Mouse (Mus musculus): ENCODE results near the gene Ccdc32. TPM values are rescaled to one million over a fixed set of nuclear protein-coding genes. Genes with fewer than 3 reads are reported as not detected.

Ccdc32 gene
- polyA plus RNA-seq, 1 experiment from 2014 or later, result 19.9 TPM

- H3K9ac ChIP-seq, result no peak overlapping the region
- DNase-seq, result no peak
- peaks cover 5% of the 10 kb centered on the region; the same call in 1 of the 2 replicates for H3K4me1 ChIP-seq (ENCODE audit: insufficient read depth)
- no peaks in the 10 kb centered on the region for H3K9me3 ChIP-seq (ENCODE audit: low read depth, low read length)
- no peak for ATAC-seq (ENCODE audit: insufficient read depth)
- no peak for TF ChIP-seq CTCF (IDR thresholded peaks at IDR 0.05; ENCODE audit: low read depth)
- H3K4me2 ChIP-seq, result no peak overlapping the region
- WGBS, result 74% methylated on average over 12 of the region's 12 CpGs
- H3K36me3 ChIP-seq (ENCODE audit: insufficient read depth), result peaks cover 16% of the 10 kb centered on the region; the same call in 1 of the 2 replicates
- H3K27me3 ChIP-seq (ENCODE audit: insufficient read depth, low read length), result no peaks in the 10 kb centered on the region
- no peak overlapping the region for H3K4me3 ChIP-seq (ENCODE audit: low read depth, low read length)
- H3K27ac ChIP-seq (ENCODE audit: low read depth), result no peak overlapping the region
These were observed 13.5 kb downstream of the Ccdc32 start for GRCm38 (mm10) chr2:119015604-119016180.

GRCm38 (mm10) chr2:119014989-119015388 lies 14.2 kb downstream of the Ccdc32 start:
- Histone ChIP-seq H3K4me2 (no peak overlapping the region), H3K4me1 (ENCODE audit: insufficient read depth) (peaks cover 5% of the 10 kb centered on the region; the same call in 1 of the 2 replicates), H3K27me3 (ENCODE audit: insufficient read depth, low read length) (no peaks in the 10 kb centered on the region), H3K27ac (ENCODE audit: low read depth) (no peak overlapping the region), H3K4me3 (ENCODE audit: low read depth, low read length) (no peak overlapping the region), H3K9ac (no peak overlapping the region), H3K9me3 (ENCODE audit: low read depth, low read length) (no peaks in the 10 kb centered on the region), H3K36me3 (ENCODE audit: insufficient read depth) (peaks cover 10% of the 10 kb centered on the region; the same call in 1 of the 2 replicates)
- TF ChIP-seq CTCF (IDR thresholded peaks at IDR 0.05; ENCODE audit: low read depth), result no peak
- no peak for DNase-seq
- 60% methylated on average over 7 of the region's 7 CpGs for WGBS
- ATAC-seq (ENCODE audit: insufficient read depth), result no peak

- H3K36me3 ChIP-seq (ENCODE audit: insufficient read depth), result no peaks in the 10 kb centered on the region
- ATAC-seq (ENCODE audit: insufficient read depth) (no peak), DNase-seq (no peak)
- no peak overlapping the region for H3K27ac ChIP-seq (ENCODE audit: low read depth)
- no peaks in the 10 kb centered on the region for H3K9me3 ChIP-seq (ENCODE audit: low read depth, low read length)
- no peak overlapping the region for H3K4me2 ChIP-seq
- no peaks in the 10 kb centered on the region for H3K27me3 ChIP-seq (ENCODE audit: insufficient read depth, low read length)
- no peaks in the 10 kb centered on the region for H3K4me1 ChIP-seq (ENCODE audit: insufficient read depth)
- no peak overlapping the region for H3K9ac ChIP-seq
- no peak for TF ChIP-seq CTCF (IDR thresholded peaks at IDR 0.05; ENCODE audit: low read depth)
- H3K4me3 ChIP-seq (ENCODE audit: low read depth, low read length), result no peak overlapping the region
- 93% methylated on average over 2 of the region's 2 CpGs for WGBS
These were observed 19.8 kb downstream of the Ccdc32 start for GRCm38 (mm10) chr2:119009376-119009775.

GRCm38 (mm10) chr2:119006886-119007285 lies 22.3 kb downstream of the Ccdc32 start:
- no peaks in the 10 kb centered on the region for H3K4me1 ChIP-seq (ENCODE audit: insufficient read depth)
- H3K4me2 ChIP-seq, result no peak overlapping the region
- H3K36me3 ChIP-seq (ENCODE audit: insufficient read depth), result no peaks in the 10 kb centered on the region
- H3K27me3 ChIP-seq (ENCODE audit: insufficient read depth, low read length), result no peaks in the 10 kb centered on the region
- H3K9me3 ChIP-seq (ENCODE audit: low read depth, low read length), result no peaks in the 10 kb centered on the region
- no peak overlapping the region for H3K9ac ChIP-seq
- ATAC-seq (ENCODE audit: insufficient read depth), result no peak
- H3K27ac ChIP-seq (ENCODE audit: low read depth), result no peak overlapping the region
- no peak for DNase-seq
- no peak overlapping the region for H3K4me3 ChIP-seq (ENCODE audit: low read depth, low read length)
- WGBS, result 79% methylated on average over 7 of the region's 7 CpGs
- TF ChIP-seq CTCF (IDR thresholded peaks at IDR 0.05; ENCODE audit: low read depth), result no peak

- TF ChIP-seq CTCF (IDR thresholded peaks at IDR 0.05; ENCODE audit: low read depth), result no peak
These were observed 30.1 kb downstream of the Ccdc32 start for GRCm38 (mm10) chr2:118999025-118999639.

GRCm38 (mm10) chr2:118998115-118998866 lies 30.9 kb downstream of the Ccdc32 start:
- Histone ChIP-seq H3K27ac (ENCODE audit: low read depth) (no peak overlapping the region), H3K9me3 (ENCODE audit: low read depth, low read length) (no peaks in the 10 kb centered on the region), H3K4me2 (no peak overlapping the region), H3K4me1 (ENCODE audit: insufficient read depth) (no peaks in the 10 kb centered on the region), H3K9ac (no peak overlapping the region), H3K4me3 (ENCODE audit: low read depth, low read length) (no peak overlapping the region), H3K27me3 (ENCODE audit: insufficient read depth, low read length) (0 out of 2 replicates have a peak, but pooled peaks cover 5% of the 10 kb centered on the region), H3K36me3 (ENCODE audit: insufficient read depth) (no peaks in the 10 kb centered on the region)
- DNase-seq (no peak), ATAC-seq (ENCODE audit: insufficient read depth) (no peak)
- TF ChIP-seq CTCF (IDR thresholded peaks at IDR 0.05; ENCODE audit: low read depth), result no peak
- 61% methylated on average over 6 of the region's 6 CpGs for WGBS

More at GRCm38 (mm10) chr2:118999025-118999639, 30.1 kb downstream of the Ccdc32 start:
- no peaks in the 10 kb centered on the region for H3K4me1 ChIP-seq (ENCODE audit: insufficient read depth)
- ATAC-seq (ENCODE audit: insufficient read depth) (no peak), DNase-seq (no peak)
- H3K36me3 ChIP-seq (ENCODE audit: insufficient read depth), result no peaks in the 10 kb centered on the region
- H3K27ac ChIP-seq (ENCODE audit: low read depth), result no peak overlapping the region
- no peak overlapping the region for H3K4me3 ChIP-seq (ENCODE audit: low read depth, low read length)
- no peaks in the 10 kb centered on the region for H3K9me3 ChIP-seq (ENCODE audit: low read depth, low read length)
- H3K27me3 ChIP-seq (ENCODE audit: insufficient read depth, low read length), result 0 out of 2 replicates have a peak, but pooled peaks cover 5% of the 10 kb centered on the region
- H3K4me2 ChIP-seq, result no peak overlapping the region
- H3K9ac ChIP-seq, result no peak overlapping the region
- 61% methylated on average over 3 of the region's 3 CpGs for WGBS

- H3K9ac ChIP-seq, result no peak overlapping the region
- no peaks in the 10 kb centered on the region for H3K36me3 ChIP-seq (ENCODE audit: insufficient read depth)
- no peak for DNase-seq
- 0 out of 2 replicates have a peak, but pooled peaks cover 5% of the 10 kb centered on the region for H3K27me3 ChIP-seq (ENCODE audit: insufficient read depth, low read length)
- H3K27ac ChIP-seq (ENCODE audit: low read depth), result no peak overlapping the region
- no peak for ATAC-seq (ENCODE audit: insufficient read depth)
- H3K4me3 ChIP-seq (ENCODE audit: low read depth, low read length), result no peak overlapping the region
- WGBS, result 61% methylated on average over 1 of the region's 1 CpGs
- TF ChIP-seq CTCF (IDR thresholded peaks at IDR 0.05; ENCODE audit: low read depth), result no peak
- no peaks in the 10 kb centered on the region for H3K4me1 ChIP-seq (ENCODE audit: insufficient read depth)
- no peak overlapping the region for H3K4me2 ChIP-seq
- H3K9me3 ChIP-seq (ENCODE audit: low read depth, low read length), result no peaks in the 10 kb centered on the region
These were observed 32.4 kb downstream of the Ccdc32 start for GRCm38 (mm10) chr2:118996798-118997105.

Data from lung, embryonic 14.5 days (tissue).